Mouse (Mus musculus): Measurements from ENCODE around the gene H2-T23. TPM values are rescaled to one million over a fixed set of nuclear protein-coding genes. Genes with fewer than 3 reads are reported as not detected.
"Not testable (repeated sequence)": the region's sequence is repeated elsewhere in the genome, so short reads cannot be mapped to it uniquely, and the experiment has no call there.

H2-T23 gene
- 4.8 and 5.6 TPM in 2 replicates for polyA plus RNA-seq (2012)

DNA sequence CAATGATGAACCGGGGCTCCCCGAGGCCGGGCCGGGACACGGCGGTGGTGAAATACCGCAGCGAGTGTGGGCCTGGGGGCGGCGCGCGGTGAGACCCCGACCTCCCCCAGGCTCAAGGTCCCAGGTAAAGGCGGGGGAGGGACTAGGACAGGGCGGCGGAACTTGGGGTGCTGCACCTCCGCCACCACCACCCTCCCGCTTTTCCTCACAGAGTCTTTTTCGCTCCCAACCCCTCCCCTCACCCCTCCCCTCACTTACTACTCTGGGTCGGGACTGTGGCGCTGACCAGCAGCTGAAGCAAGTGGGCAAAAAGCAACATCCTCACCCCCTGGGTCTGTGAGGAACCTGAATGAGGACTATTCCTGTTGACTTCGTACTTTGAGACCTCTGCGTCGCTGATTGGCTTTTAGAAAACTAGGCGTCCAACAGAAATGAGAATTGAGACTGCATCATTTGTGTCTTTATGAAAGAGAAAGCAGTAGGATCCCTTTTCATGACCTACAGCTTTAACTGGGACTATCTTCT lies at the start of gene H2-T23:
TSS of gene H2-T23 (minus strand) at position 505 of the 525 bp plus-strand sequence.
- TF ChIP-seq GATA1 (IDR thresholded peaks at IDR 0.05; ENCODE audit: low read length), result not testable (repeated sequence)

GRCm38 (mm10) chr17:36060829-36061228 lies 28.2 kb upstream of the H2-T23 start:
- TF ChIP-seq GATA1 (IDR thresholded peaks at IDR 0.05; ENCODE audit: low read length), result no peak

DNA sequence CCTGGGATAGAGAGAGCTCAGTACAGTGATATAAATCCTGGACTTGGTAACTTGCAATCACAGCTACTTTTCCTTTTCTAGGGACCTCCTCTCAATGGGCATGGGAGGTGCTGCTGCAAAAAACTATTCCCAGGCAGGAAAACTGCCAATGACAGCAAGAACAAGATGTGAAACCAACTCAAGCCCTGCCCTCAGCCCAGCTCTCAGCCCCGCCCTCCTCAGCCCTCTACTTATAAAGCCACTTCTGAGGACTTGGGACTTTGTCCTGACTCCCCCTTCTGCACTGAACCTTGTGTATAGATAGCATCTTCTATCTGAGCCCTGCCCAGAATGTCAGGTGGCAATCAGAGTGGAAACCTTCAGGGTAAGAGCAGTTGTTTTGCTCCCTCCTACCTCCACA lies 25.7 kb upstream of the H2-T23 start, which contains the start of gene Gm11127:
TSS of gene Gm11127 (minus strand) at position 10 of the 400 bp plus-strand sequence.
- not testable (repeated sequence) for TF ChIP-seq GATA1 (IDR thresholded peaks at IDR 0.05; ENCODE audit: low read length)

DNA sequence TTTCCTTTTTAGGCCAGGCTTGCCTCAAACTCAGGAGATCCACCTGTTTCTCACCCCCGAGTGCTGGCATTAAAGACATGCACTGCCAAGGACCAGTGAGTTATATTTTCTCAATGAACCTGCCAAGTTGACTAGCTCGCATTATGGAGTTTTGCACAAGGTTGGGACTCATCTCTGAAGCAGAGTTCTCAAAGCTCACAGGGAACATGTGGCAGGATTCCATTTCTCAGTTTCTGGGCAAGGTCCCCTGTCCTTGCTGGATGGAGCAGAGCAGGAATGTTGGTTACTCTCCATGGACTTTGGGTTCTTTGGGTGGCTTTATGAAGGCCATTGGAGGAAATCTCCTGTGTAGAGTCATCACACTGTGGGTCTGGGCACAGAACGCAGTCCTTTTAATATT lies 10.6 kb upstream of the H2-T23 start:
- no peak for TF ChIP-seq GATA1 (IDR thresholded peaks at IDR 0.05; ENCODE audit: low read length)

- not testable (repeated sequence) for TF ChIP-seq GATA1 (IDR thresholded peaks at IDR 0.05; ENCODE audit: low read length)
Observed at GRCm38 (mm10) chr17:36042610-36043169, 10.0 kb upstream of the H2-T23 start, which contains the start of the genes H2-T22 and Gm6034. Gene H2-T22 (minus strand): TSS chr17:36042747. Gene Gm6034 (plus strand): TSS chr17:36042961.

DNA sequence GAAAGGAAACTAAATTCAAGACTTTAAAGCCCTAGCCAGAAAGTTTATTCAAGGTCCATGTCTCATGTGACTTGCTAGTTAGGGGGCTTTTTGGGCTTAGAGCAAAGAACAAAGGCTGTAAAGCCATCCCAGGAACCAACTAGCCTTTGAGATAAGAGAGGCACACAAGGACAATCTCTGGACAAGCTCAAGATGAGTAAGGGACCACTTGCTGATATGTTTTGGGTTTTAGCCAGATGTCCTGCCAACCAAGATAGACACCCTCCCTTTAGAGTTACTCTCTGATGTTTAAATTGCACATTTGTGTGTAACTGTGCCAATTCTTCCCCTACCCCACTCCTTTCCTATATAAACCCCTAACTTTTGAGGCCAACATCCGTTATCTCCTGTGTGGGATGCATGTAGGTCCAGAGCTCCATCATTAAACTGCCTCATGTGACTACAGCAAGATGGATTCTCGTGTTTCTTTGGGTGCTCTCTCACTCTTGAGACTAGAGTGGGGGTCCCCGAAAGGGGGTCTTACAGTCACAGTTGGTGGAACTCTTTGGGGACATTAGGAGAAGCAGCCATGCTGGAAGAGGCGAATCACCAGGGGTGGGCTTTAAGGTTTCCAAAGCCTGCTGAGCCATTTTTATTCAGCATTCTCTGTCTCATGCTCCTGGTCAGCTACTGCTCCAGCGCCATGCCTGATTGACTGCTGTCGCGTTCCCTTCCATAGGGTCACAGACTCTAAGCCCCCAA lies 3.6 kb downstream of the H2-T23 start:
- TF ChIP-seq GATA1 (IDR thresholded peaks at IDR 0.05; ENCODE audit: low read length), result no peak

DNA sequence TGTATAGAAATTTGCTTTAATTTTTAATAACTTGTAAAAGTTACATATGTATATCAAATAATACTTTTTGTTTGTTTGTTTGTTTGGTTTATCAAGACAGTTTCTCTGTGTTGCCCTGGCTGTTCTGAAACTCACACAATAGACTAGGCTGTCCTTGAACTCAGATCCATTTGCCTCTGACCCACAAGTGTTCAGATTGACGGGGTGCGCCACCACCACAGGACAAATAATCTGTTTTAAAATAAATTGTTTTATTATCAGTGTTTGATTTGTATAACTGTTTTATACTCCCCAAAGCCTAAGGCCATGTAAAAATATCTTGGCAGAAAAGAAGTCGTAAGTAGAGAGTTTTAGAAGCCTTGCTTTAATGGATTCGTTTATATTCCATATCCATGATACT lies 5.0 kb downstream of the H2-T23 start:
- TF ChIP-seq GATA1 (IDR thresholded peaks at IDR 0.05; ENCODE audit: low read length), result no peak

DNA sequence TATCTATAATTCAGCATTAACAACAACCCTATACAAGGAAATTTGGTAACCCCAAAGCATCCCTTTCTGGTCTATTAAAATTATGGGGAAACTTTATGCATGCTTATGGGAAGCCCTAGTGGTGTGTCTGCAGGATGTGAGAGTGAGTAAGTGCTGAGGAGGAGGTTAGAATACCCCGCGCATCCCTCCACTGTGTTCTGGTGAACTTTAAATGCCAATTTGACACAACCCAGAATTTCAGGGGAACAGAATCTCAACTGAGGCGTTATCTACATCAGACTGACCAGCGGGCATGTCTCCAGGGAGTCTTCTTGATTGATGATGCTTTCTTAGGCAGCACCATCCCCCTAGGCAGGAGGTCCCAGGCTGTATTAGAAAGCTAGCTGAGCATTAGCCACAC lies 6.8 kb downstream of the H2-T23 start:
- TF ChIP-seq GATA1 (IDR thresholded peaks at IDR 0.05; ENCODE audit: low read length), result no peak

DNA sequence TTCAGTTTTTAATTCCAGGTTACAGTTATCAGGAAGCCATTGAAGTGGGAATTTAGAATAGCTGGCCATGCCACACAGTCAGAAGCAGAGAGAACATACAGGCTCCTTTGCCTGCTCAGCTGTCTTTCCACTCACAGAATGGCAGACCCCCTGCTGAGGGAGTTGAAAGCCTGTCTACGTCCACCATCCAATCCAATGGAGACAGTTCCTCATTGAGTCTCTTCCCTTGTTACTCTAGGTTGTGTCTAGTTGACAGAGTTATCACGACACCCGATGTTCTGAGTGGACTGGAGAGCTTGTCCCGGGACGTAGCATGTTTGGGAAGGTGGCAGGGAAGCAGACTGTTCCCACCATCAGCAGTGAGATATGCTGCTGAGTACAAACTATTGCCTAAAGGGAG lies 7.5 kb downstream of the H2-T23 start:
- TF ChIP-seq GATA1 (IDR thresholded peaks at IDR 0.05; ENCODE audit: low read length), result no peak

GRCm38 (mm10) chr17:36023710-36024654 lies 8.7 kb downstream of the H2-T23 start:
- no peak for TF ChIP-seq GATA1 (IDR thresholded peaks at IDR 0.05; ENCODE audit: low read length)

DNA sequence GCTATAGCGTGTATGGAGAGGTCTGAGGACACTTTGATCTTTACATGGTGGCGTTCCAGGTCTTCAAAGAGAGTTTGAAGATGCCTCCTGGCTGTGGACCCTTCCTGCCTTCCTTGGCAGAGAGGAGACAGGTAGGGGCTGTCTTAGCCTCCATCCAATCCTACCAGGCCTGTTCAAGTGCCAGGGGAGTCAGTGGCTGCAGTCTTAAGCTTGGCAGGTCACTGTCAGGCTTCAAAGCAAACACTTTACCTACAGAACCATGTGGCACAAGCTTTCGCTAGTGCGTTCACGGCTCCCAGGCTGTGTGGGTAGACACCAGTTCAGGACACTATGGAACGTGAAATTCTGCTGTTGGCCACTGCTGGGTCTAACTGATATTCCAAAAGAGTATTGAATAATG lies 9.7 kb downstream of the H2-T23 start:
- TF ChIP-seq GATA1 (IDR thresholded peaks at IDR 0.05; ENCODE audit: low read length), result no peak

- no peak for TF ChIP-seq GATA1 (IDR thresholded peaks at IDR 0.05; ENCODE audit: low read length)
Observed at GRCm38 (mm10) chr17:36022098-36022497, 10.6 kb downstream of the H2-T23 start.

DNA sequence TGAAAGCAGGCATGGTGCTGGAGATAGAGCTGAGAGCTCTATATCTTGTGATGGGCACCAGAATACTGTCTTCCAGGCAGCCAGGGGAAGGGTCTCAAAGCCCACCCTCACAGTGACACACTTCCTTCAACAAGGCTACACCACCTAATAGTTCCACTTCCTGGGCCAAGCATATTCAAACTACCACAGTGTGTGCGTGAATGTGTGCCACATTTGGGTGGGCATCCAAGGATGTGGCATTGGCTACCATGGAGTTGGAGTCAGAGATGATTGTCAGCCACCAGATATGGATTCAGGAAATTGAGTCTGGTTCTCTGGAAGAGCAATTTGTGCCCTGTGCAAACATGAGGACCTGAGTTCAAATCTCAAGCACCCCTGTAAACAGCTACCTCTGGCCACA lies 11.3 kb downstream of the H2-T23 start:
- no peak for TF ChIP-seq GATA1 (IDR thresholded peaks at IDR 0.05; ENCODE audit: low read length)

DNA sequence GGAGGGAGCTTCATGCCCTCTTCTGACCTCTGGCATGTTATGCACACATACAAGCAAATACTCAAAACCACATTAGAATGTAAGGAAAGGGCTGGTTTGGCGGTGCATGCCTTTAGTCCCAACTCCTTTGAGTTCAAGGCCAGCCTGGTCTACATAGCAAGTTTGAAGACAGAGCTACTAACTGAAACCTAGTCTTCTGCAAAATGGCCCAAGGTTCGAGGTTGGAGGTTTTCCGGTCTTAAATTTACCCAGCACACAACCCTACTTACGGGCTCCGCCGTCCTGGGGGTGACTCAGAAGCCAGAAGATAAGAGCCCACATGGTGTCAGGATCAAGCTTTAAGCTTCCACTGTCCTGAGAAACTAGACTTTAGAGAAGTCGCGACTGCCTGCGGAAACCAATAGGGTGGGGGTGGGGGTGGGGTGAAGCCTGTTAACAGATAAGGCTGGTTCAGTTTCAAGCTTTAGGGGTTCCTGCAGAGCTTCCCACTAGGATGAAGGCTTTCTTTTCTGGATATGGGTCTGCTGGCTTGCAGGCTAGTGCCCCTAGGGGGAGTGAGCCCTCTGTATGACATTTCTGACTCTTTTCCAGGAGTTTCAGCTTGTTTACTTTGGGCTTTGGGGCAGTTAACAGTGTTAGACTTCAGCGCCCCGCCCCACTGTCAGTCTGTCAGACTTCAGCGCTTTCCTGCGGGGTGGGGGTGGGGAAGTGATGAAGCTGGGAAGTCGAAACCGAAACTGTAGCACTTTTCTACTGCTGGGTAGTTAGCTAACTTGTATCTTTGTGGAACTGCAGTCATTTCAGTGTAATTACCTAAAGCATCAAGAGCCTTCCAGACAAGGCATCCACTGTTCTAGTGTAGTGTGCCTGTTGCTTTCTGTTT lies 12.2 kb downstream of the H2-T23 start, which contains the start of gene H2-T24:
TSS of gene H2-T24 (minus strand) at position 370 of the 883 bp plus-strand sequence.
- TF ChIP-seq GATA1 (IDR thresholded peaks at IDR 0.05; ENCODE audit: low read length), result no peak

Data from G1E-ER4 (cell line).